Mouse (Mus musculus): ENCODE results near the gene Eva1a. TPM values are rescaled to one million over a fixed set of nuclear protein-coding genes. Genes with fewer than 3 reads are reported as not detected.

Gene Eva1a
- total RNA-seq, 2 experiments from 2014 or later, result 1.3 to 1.6 TPM

DNA sequence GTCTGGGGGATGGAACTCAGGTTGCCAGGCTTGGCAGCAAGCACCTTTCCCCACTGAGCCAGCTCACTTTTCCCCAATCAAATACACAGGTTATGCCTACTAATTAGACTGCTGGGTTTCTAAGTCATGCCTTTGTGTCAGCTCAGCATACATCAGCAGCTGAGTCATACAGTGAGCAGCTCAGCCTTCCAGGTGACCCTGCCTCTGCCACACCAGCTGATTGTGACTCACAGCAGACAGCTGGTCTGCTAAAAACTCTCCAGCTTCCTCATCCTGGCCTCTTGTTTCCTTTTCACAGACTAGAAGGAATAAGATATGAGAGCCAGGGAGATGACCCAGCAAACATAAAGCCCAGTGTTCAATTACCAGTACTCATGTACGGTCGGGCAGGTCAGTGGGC is 84.3 kb downstream of the Eva1a start:
- peak; percentile 29 to 49 for DNase-seq

DNA sequence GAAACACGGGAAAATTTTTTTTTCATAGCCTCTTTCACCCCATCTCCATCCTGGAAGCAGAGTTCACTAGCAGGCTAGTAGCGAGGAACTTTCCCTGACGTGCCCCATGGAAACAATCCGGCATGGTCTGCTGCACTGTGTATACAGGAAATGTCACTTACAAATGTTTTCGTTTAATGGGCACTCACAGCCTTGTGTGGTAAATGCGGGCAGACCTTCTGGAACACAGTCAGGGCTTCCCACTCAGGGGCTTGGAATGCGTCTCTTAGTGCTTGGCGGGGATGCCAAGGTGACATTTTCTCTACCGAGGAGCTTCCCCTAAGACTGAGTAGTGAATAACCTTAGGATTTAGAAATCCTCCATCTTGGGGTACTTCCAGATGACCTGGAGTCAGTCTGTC is 87.0 kb downstream of the Eva1a start:
- DNase-seq, result no peak

DNA sequence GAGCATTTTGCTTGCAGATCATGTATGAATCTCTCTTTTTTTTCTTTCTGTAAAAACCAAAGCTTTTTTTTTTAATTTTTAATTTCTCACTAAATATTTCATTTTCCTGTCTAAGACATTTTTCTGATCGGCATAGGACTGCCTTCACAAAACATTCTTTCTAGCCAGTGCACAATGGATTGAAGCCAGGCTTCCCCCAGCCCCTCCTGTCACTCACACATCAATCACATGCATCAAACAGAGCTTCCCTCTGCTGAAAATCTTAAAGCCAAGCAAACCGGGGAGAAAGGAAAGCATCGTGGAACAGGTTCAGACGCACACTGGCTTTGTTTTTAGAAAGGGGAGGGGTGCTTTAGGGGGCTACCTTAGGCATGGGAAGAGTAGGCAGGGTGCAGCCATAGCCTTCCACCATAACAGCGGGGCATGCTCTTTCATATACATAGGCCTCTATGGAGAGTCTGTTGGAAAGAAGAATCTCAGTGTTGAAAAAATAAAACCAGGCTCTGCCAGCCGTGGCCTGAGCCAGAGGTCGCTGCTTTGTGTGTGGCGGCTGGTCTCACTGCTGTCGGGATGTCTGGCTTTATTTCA is 88.9 kb downstream of the Eva1a start:
- DNase-seq, result no peak

DNA sequence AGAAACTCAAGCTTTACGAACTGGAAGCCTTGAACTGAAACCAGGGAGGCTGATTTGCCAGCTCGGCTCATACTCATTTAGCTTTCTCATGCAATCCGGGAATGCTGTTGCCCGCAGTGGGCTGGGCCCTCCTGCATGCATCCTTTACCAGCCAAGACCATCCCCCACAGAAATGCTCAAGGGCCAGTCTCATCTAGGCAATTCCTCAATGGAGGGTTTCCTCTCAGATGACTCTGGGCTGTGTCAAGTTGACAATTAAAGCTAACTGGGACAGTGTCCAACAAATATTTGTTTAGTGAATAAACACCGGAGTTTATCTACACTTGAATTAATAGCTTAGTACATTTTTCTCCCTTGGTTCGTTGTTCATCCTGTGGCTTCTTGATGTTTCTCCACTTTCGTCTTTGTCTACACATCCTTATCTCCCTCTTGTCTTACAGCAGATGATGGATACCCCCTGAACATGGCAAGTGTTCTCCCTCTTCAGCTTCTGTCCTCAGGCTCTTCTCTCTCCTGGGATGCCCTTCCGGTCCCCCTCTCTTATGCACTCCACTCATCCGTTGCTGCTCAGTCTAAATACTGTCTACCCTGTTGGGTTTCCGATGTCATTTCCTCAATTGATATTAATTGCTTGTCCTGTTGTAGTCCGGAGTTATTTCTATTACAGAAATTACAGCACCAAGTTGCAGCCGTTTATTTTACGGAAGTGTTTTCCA is 92.2 kb downstream of the Eva1a start:
- DNase-seq, result no peak

DNA sequence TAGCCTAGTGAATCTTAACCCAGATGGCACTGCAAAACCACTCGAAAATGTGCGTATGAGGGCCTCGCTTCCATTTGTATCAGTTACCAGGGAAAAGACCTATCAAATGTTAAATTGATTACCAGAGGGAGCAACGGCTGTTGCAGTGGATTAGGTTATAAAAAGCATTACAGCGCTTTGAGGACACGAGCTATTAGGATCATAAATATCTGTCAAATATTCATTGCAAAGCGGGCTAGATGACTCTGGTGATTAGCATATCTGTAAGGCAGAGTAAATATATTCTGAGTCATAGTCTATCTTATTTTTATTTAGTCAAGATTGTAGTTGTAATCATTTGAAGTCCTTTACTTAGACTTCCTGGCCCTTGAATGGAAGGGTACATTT is 92.7 kb downstream of the Eva1a start:
- no peak for DNase-seq

DNA sequence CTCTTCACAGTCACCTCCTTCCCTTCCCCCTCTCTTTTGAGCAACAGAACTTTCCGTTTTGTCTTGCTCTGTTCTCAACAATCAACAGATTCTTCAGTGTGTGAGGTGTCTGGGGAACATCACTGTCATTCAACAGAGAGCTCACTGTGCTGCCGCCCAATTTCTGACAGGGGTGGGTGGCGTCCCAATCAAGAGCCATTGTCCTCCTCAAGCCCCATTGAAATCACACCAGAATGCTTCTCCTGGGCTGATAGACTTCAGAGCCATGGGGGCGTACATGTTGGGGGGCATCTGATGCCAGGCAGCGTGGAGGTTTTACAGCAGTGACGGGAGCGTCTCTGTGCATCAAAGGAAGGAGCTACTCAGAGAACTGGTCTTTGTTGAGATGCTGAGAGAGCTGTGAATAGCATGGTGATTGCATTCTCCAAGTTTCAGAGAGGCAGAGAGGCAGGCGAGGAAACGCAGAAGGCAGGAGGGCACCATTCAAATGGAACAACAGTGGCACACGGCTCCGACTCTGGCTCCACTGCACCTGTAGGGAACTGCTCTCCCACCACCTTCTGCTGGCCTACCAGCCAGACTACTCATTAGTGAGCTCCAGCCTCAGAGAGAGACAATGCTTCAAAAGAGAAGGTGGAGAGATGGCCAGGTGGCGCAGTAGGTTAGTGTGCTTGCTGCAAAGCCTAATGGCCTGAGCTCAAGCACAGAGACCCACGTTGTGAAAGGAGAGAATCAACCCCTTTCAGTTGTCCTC is 95.3 kb downstream of the Eva1a start:
- no peak for DNase-seq

Other genes starting within 250 kb of the Eva1a start
- 1 to 10 TPM; 6.2 to 8.3 TPM for gene Gcfc2, start 117.4 kb upstream of the Eva1a start, total RNA-seq (2021)
- 10 to 100 TPM; 38.2 to 43.6 TPM for gene Mrpl19, start 75.1 kb upstream of the Eva1a start, total RNA-seq (2021)

Measured in adrenal gland, postnatal 36 days (tissue).